Mouse (Mus musculus) embryonic facial prominence, embryonic 10.5 days (tissue): Measurements from ENCODE around the gene Akap10. TPM values are rescaled to one million over a fixed set of nuclear protein-coding genes. Genes with fewer than 3 reads are reported as not detected.
"Not testable (repeated sequence)": the region's sequence is repeated elsewhere in the genome, so short reads cannot be mapped to it uniquely, and the experiment has no call there.

ENCODE experiments used
- DNase-seq: peaks from one replicate; pipeline ENCODE4 v3.0.0-alpha.2; 2017; ENCODE audit warnings: low spot score
- H3K27ac ChIP-seq: fragments of 300-500 bp; sonication (generic); replicated peaks from 2 replicates; pipeline ENCODE4 v1.5.1; 2016; ENCODE audit warnings: mild to moderate bottlenecking
- H3K27me3 ChIP-seq: fragments of 300-500 bp; sonication (generic); replicated peaks from 2 replicates; pipeline ENCODE4 v1.6.1; 2016; ENCODE audit warnings: low read depth, mild to moderate bottlenecking; ENCODE audit not compliant: poor library complexity, severe bottlenecking
- H3K36me3 ChIP-seq: fragments of 300-500 bp; sonication (generic); replicated peaks from 2 replicates; pipeline ENCODE4 v1.6.1; 2016; ENCODE audit warnings: mild to moderate bottlenecking, moderate library complexity
- H3K4me1 ChIP-seq: fragments of 300-500 bp; sonication (generic); 2 replicates; pipeline ENCODE4 v1.6.1; 2016
- H3K4me3 ChIP-seq: fragments of 300-500 bp; sonication (generic); 2 replicates; pipeline ENCODE4 v1.5.1; 2016; ENCODE audit warnings: mild to moderate bottlenecking, moderate library complexity
- H3K9me3 ChIP-seq: fragments of 300-500 bp; sonication (generic); 2 replicates; pipeline ENCODE4 v1.6.1; 2016; ENCODE audit warnings: mild to moderate bottlenecking
- WGBS: fragments of 180-500 bp; shearing (Covaris S2); methylation state at CpG from one replicate; pipeline ENCODE4 v1.1.7; 2016; 5-methylcytosine and 5-hydroxymethylcytosine counted together
- polyA plus RNA-seq: library from polyadenylated mRNA; unstranded; fragments of >200 nt; fragmentation: Nextera tagmentation; extraction: Ambion mirVana; gene quantifications from 2 replicates; pipeline ENCODE4 v1.2.1, GENCODE M21; 2016

Gene Akap10
- polyA plus RNA-seq, 1 experiment from 2014 or later: 18.6 TPM

- no peaks in the 10 kb centered on the region for H3K9me3 ChIP-seq
- peaks cover 8% of the 10 kb centered on the region; the same call in 1 of the 2 replicates for H3K36me3 ChIP-seq
- H3K27ac ChIP-seq: no peak overlapping the region
- H3K4me1 ChIP-seq: peaks cover 21% of the 10 kb centered on the region
- no peak for DNase-seq
- no peak overlapping the region for H3K4me3 ChIP-seq
- H3K27me3 ChIP-seq: no peaks in the 10 kb centered on the region
These were observed 77.1 kb downstream of the Akap10 start for GRCm38 (mm10) chr11:61852916-61853315.

GRCm38 (mm10) chr11:61851195-61851594 lies 78.9 kb downstream of the Akap10 start:
- no peak overlapping the region for H3K4me3 ChIP-seq
- DNase-seq: no peak
- H3K9me3 ChIP-seq: no peaks in the 10 kb centered on the region
- H3K4me1 ChIP-seq: peaks cover 21% of the 10 kb centered on the region
- H3K27ac ChIP-seq: no peak overlapping the region
- H3K27me3 ChIP-seq: no peaks in the 10 kb centered on the region
- peaks cover 8% of the 10 kb centered on the region; the same call in 1 of the 2 replicates for H3K36me3 ChIP-seq
- 87% methylated on average over 3 of the region's 3 CpGs for WGBS

- H3K36me3 ChIP-seq: peaks cover 65% of the 10 kb centered on the region
- H3K27ac ChIP-seq, DNase-seq: not testable (repeated sequence)
These were observed 89.4 kb downstream of the Akap10 start for GRCm38 (mm10) chr11:61840663-61841062.

GRCm38 (mm10) chr11:61839940-61840339 lies 90.1 kb downstream of the Akap10 start:
- Histone ChIP-seq H3K4me3 (no peak overlapping the region), H3K9me3 (no peaks in the 10 kb centered on the region), H3K27me3 (no peaks in the 10 kb centered on the region), H3K27ac (no peak overlapping the region), H3K36me3 (peaks cover 62% of the 10 kb centered on the region), H3K4me1 (no peaks in the 10 kb centered on the region)
- no peak for DNase-seq

More at GRCm38 (mm10) chr11:61840663-61841062, 89.4 kb downstream of the Akap10 start:
- H3K4me1 ChIP-seq, H3K4me3 ChIP-seq, H3K9me3 ChIP-seq, H3K27me3 ChIP-seq: not testable (repeated sequence)
- 68% methylated on average over 3 of the region's 3 CpGs for WGBS

- no peaks in the 10 kb centered on the region for H3K9me3 ChIP-seq
- H3K27me3 ChIP-seq: no peaks in the 10 kb centered on the region
- WGBS: 86% methylated on average over 1 of the region's 1 CpGs
- H3K4me3 ChIP-seq: no peak overlapping the region
- no peaks in the 10 kb centered on the region for H3K4me1 ChIP-seq
- peaks cover 63% of the 10 kb centered on the region for H3K36me3 ChIP-seq
- H3K27ac ChIP-seq: no peak overlapping the region
- DNase-seq: no peak
These were observed 90.9 kb downstream of the Akap10 start for GRCm38 (mm10) chr11:61839182-61839581.

Other genes with a start within 250 kb of the Akap10 start
- 2.2 and 2.3 TPM in 2 replicates for gene Fam83g, start 246.2 kb downstream of the Akap10 start, polyA plus RNA-seq
- gene Slc5a10, start 209.4 kb downstream of the Akap10 start, polyA plus RNA-seq: 0.14 TPM in 1 of 2 replicates, not detected in the other
- gene Prpsap2, start 168.2 kb downstream of the Akap10 start, polyA plus RNA-seq: 34.9 and 37.4 TPM in 2 replicates
- 11.5 and 12.6 TPM in 2 replicates for gene Ulk2, start 75.2 kb downstream of the Akap10 start, polyA plus RNA-seq
- 14.9 and 15.3 TPM in 2 replicates for gene Specc1, start 26.5 kb upstream of the Akap10 start, polyA plus RNA-seq